Mouse (Mus musculus) naive thymus-derived CD4-positive, alpha-beta T cell, adult 5 months (primary cell): ENCODE measurements around the gene Fasn. TPM values are rescaled to one million over a fixed set of nuclear protein-coding genes. Genes with fewer than 3 reads are reported as not detected.

Source experiments
- polyA plus RNA-seq: library from polyadenylated mRNA; unstranded; fragments of 100-300 nt; shearing (Covaris generic); gene quantifications from one replicate; pipeline ENCODE4 v1.2.1, GENCODE M21; 2017

The Fasn gene
- 55.3 TPM for polyA plus RNA-seq

DNA sequence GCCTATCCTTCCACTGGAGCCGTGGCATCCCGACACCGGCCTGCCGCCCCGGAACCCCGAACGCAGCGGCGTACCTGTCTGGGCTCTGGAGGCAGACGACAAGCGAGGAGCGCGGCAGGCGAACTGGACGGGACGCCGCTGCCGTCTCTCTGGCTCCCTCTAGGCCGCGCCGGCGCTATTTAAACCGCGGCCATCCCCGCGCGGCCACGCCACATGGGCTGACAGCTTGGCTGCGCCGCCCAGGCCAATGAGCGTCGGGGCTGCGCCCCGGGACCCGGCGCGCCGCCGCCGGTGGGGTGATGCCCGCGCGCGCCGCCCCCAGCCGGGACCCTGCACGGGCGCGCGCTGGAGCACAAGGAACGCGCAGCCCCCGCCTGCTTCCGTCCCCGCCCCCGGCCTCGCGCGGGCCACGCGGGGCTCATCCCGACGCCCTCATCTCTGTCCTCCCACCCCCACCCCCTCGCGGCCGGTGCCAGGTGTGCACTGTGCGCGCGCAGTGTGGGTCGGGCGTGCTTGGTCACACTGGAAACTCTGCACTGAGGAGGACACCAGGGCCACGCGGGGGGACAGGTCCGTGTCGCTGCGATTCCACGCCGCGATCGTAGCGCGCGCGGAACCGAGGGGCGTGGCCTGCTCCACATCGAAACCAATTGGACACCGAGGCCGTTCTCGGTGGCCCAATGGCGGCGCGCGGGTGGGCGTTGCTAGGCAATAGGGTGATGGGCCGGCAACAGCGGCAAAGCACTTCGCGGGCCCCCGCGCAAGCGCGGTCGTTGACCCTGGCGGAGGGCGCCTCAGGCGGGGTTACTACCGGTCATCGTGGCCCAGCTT, at the start of gene Fasn:
Gene Fasn (minus strand): TSS at position 592 of the 831 bp plus-strand sequence.

DNA sequence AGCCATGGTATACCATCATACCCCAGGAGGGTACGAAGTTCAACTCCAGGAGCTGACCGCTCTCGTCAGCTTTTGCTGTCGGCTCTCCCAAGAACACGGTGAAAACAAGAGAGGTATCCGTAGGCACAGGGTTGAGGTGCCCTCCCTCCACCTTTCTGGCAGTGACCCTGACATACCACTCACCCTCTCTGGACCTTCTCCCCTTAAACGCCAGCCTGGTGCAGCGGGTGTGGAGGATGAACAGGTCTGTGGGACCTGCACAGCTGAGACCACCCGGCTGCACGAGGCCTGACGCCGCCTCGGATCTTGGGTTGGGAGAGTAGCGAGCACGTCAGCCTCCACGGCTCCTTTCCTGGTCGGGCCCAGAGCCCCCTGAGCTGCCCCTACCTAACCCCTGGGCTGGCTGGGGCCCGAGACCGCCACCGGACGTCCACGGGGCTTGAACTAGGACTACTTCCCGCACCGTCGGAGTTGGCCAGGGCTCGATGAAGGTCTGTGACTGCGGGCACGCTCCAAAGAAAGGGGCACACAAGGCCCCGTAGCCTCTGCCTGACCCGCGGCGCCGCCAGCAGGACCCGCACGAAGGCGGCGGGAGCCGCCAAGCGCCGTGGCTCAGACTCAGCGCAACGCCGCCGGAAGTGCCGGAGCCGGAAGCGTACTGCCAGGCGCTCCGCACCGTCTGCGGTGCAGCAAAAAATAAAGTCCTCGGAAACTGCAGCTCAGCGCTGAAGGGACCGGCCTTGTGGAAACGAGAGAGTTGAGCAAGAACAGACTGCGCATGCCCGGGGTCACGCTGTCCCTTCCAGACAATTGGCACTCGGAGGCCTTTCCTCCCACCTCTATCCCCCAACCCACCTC, 28.4 kb downstream of the Fasn start, which contains the start of gene Dus1l:
Gene Dus1l (minus strand): TSS at position 648 of the 858 bp plus-strand sequence.

DNA sequence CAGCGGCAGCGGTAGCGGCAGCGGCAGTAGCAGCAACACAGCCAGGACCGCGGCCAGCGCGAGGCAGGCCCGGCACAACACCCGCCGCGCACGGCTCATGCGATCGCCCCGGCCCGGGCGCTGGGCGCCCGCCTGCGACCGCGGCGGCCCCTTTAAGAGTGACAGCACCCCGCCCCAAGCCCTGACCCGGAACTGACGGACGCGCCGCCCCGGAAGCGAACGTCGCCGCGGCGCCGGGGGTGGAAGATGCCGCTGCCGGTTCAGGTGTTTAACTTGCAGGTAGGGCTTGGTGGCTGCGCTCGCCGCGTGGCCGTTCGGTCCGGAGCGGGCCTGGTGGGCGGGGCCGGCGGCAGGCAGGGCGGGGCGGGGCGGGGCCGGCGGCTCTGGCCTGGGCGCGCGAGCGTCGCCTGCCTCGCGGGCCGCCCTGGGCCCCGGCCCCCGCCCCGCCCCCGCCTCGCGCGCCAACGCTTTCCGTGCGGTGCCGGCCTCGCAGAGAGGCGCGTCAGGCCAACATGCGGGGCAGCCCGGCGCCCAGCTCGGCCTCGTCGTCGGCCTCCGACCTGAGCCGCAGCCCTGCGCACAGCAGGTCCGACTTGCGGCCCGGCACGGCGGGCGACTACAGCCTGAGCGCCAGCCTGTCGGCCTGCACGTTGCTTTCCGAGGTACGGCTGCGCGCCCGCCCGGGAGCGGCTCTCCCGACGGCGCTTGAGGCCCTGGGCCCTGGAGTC, 40.1 kb downstream of the Fasn start, which contains the start of the genes Rfng and Gps1:
Gene Rfng (minus strand): TSS at position 144 of the 728 bp plus-strand sequence.
Gene Gps1 (plus strand): TSS at position 209 of the 728 bp plus-strand sequence.

DNA sequence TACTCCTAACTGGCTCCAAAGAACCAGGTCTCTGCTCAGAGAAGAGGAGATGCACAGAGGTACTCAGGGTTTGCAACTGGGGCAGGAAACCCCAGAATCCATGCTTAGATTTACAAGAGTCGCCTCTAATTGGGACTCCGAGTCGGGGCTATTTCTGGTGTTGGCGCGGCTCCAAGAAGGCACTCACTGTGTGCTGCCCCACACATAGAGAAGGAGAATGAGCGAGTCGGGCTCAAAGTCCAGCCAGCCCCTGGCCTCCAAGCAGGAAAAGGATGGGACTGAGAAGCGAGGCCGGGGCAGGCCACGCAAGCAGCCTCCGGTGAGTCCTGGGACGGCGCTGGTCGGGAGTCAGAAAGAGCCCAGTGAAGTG, 61.7 kb downstream of the Fasn start, which contains the start of gene Hmga1b:
Gene Hmga1b (plus strand): TSS at position 123 of the 370 bp plus-strand sequence.

Other genes starting within 250 kb of the Fasn start
- gene Arhgdia, start 242.9 kb downstream of the Fasn start, polyA plus RNA-seq, result 668 TPM
- 272 TPM for gene Alyref, start 226.2 kb downstream of the Fasn start, polyA plus RNA-seq
- gene Anapc11, start 226.1 kb downstream of the Fasn start, polyA plus RNA-seq, result 79.1 TPM
- not detected for gene Npb, start 216.1 kb downstream of the Fasn start, polyA plus RNA-seq
- 242 TPM for gene Pcyt2, start 206.6 kb downstream of the Fasn start, polyA plus RNA-seq
- 190 TPM for gene Sirt7, start 199.3 kb downstream of the Fasn start, polyA plus RNA-seq
- 23.3 TPM for gene Mafg, start 190.9 kb downstream of the Fasn start, polyA plus RNA-seq
- gene Pycr1, start 180.8 kb downstream of the Fasn start, polyA plus RNA-seq, result 1.1 TPM
- not detected for gene Myadml2, start 176.4 kb downstream of the Fasn start, polyA plus RNA-seq
- gene Notum, start 163.4 kb downstream of the Fasn start, polyA plus RNA-seq, result not detected
- gene Aspscr1, start 151.6 kb downstream of the Fasn start, polyA plus RNA-seq, result 141 TPM
- gene Cenpx, start 110.8 kb downstream of the Fasn start, polyA plus RNA-seq, result 77.0 TPM
- gene Lrrc45, start 110.6 kb downstream of the Fasn start, polyA plus RNA-seq, result 69.5 TPM
- 1.1 TPM for gene Rac3, start 103.1 kb downstream of the Fasn start, polyA plus RNA-seq
- gene Dcxr, start 97.3 kb downstream of the Fasn start, polyA plus RNA-seq, result 0.66 TPM
- not detected for gene Cbr2, start 92.4 kb downstream of the Fasn start, polyA plus RNA-seq
- 1.0 TPM for gene Hmga1b, start 61.8 kb downstream of the Fasn start, polyA plus RNA-seq
- 32.5 TPM for gene Rfng, start 40.3 kb downstream of the Fasn start, polyA plus RNA-seq
- gene Gps1, start 40.3 kb downstream of the Fasn start, polyA plus RNA-seq, result 115 TPM
- gene Dus1l, start 28.1 kb downstream of the Fasn start, polyA plus RNA-seq, result 58.8 TPM
- gene Ccdc57, start 108.3 kb upstream of the Fasn start, polyA plus RNA-seq, result 0.20 TPM
- 12.9 TPM for gene Slc16a3, start 123.9 kb upstream of the Fasn start, polyA plus RNA-seq
- 236 TPM for gene Csnk1d, start 166.8 kb upstream of the Fasn start, polyA plus RNA-seq
- 54.5 TPM for gene Cd7, start 214.9 kb upstream of the Fasn start, polyA plus RNA-seq
- gene Sectm1b, start 239.0 kb upstream of the Fasn start, polyA plus RNA-seq, result not detected